Mouse (Mus musculus) adrenal gland, postnatal 10 days (tissue): ENCODE results near the gene Sva. TPM values are rescaled to one million over a fixed set of nuclear protein-coding genes. Genes with fewer than 3 reads are reported as not detected.

Experiments
- DNase-seq: peaks from one replicate; pipeline ENCODE4 v3.0.0; 2021; ENCODE audit warnings: mixed read lengths
- long read RNA-seq, 2 experiments: library from polyadenylated mRNA; stranded (forward); transcript quantifications; one replicate each; pipeline ENCODE4 v2.0.0; 2021
- total RNA-seq, 2 experiments: library from RNA; stranded (reverse); gene quantifications; 2 replicates each; pipeline ENCODE4 v1.2.3; 2021

Sva gene
- not detected for total RNA-seq
- long read RNA-seq, experiment 1 = 0 reads
- long read RNA-seq, experiment 2 = 0 reads

DNA sequence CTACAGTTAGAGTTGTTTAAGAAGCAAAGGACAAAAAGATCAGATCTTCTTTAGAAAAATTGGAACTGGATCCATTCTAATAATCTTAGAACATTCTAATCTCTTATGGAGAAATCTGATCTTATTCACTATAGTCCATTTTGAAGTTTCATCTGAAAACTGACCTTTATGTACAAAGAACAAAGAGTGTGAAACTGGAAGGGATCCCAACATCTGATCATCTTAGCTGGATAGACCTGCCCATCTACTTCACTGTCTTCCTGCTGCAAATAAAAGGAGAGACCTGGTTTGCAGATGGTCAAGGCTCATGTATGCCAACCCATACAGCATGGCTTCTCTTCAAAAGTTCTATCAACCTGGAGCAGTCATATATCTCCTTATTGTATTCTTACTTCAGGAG lies at the start of gene Sva:
Sva (plus strand) TSS at position 301 of the 400 bp plus-strand sequence.
- no peak for DNase-seq

Other genes starting within 250 kb of the Sva start
- not detected for gene Pip, start 190.9 kb upstream of the Sva start, total RNA-seq
- gene Sval2, start 185.4 kb upstream of the Sva start, total RNA-seq = not detected
- gene Sval1, start 86.8 kb upstream of the Sva start, total RNA-seq = not detected
- gene Sval3, start 70.3 kb upstream of the Sva start, total RNA-seq = not detected
- not detected for gene Tas2r139, start 102.5 kb downstream of the Sva start, total RNA-seq
- not detected for gene Tas2r144, start 176.9 kb downstream of the Sva start, total RNA-seq
- gene Gstk1, start 207.5 kb downstream of the Sva start, total RNA-seq = 10 to 100 TPM; 77.8 TPM
- under 1 TPM; 0.45 to 0.70 TPM for gene Tmem139, start 223.6 kb downstream of the Sva start, total RNA-seq
- gene Casp2, start 226.6 kb downstream of the Sva start, total RNA-seq = 10 to 100 TPM; 20.9 to 33.4 TPM
- gene Clcn1, start 248.3 kb downstream of the Sva start, total RNA-seq = 1 to 10 TPM in 1 of 2 experiments, under 1 TPM in 1; 0.81 to 5.7 TPM